Mouse (Mus musculus): ENCODE measurements around the gene Frmd4a. TPM values are rescaled to one million over a fixed set of nuclear protein-coding genes. Genes with fewer than 3 reads are reported as not detected.

The Frmd4a gene
- polyA plus RNA-seq, 1 experiment from 2014 or later: 13.7 TPM

DNA sequence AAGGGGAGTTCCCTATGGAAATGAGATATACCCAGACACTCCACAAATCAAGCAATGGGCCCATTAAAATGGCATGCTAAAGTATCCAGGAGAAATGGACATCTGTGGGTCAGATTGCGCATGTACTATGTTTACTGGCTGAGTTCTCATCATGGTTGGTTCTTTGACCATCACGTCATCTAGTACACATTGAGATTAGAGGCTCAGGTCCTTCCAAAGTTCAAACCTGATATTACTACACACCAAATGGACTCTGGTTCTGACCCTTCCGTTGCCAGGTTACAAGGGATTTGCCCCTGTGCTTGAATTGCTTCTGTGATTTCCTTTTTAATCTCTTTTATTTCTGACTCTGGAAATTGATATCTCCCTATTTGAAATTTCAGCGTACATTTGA lies 137.1 kb downstream of the Frmd4a start:
- Histone ChIP-seq H3K36me3 (ENCODE audit: control insufficient read depth, insufficient read depth, low read length) (no peaks in the 10 kb centered on the region), H3K27me3 (replicated peaks; ENCODE audit: control insufficient read depth, insufficient read depth, low read length) (no peaks in the 10 kb centered on the region), H3K9ac (ENCODE audit: low read depth, low read length) (no peak overlapping the region), H3K4me1 (ENCODE audit: control insufficient read depth, insufficient read depth, low read length) (no peaks in the 10 kb centered on the region; the same call in 1 of the 2 replicates), H3K9me3 (ENCODE audit: control insufficient read depth, low read length) (no peaks in the 10 kb centered on the region), H3K4me2 (ENCODE audit: low read depth, low read length) (no peak overlapping the region), H3K27ac (ENCODE audit: low read length) (no peak overlapping the region), H3K4me3 (ENCODE audit: low read length) (no peak overlapping the region)
- no peak for ATAC-seq
- WGBS: 83% methylated on average over 4 of the region's 4 CpGs

DNA sequence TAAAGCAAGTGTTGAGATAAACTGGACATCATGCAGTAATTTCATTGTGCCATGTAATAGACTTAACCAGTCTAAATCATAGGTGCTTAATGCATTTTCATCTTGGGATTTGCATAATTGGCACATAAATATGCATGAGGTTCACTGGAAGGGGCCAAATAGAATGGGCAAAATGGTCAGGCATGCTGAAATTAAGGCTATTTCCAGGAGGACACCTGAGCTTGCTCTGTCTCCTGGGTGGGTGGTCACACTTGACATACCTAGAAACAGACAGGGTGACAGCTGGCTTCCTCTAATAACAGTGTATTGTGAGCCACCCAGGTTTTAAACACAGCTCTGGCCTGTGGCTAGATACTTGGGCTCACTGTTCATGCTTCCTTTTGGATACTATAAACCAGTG lies 137.9 kb downstream of the Frmd4a start:
- no peak overlapping the region for H3K9ac ChIP-seq (ENCODE audit: low read depth, low read length)
- H3K36me3 ChIP-seq (ENCODE audit: control insufficient read depth, insufficient read depth, low read length): no peaks in the 10 kb centered on the region
- H3K27me3 ChIP-seq (replicated peaks; ENCODE audit: control insufficient read depth, insufficient read depth, low read length): no peaks in the 10 kb centered on the region
- no peaks in the 10 kb centered on the region; the same call in 1 of the 2 replicates for H3K4me1 ChIP-seq (ENCODE audit: control insufficient read depth, insufficient read depth, low read length)
- no peak overlapping the region for H3K27ac ChIP-seq (ENCODE audit: low read length)
- no peak overlapping the region for H3K4me3 ChIP-seq (ENCODE audit: low read length)
- H3K9me3 ChIP-seq (ENCODE audit: control insufficient read depth, low read length): no peaks in the 10 kb centered on the region
- no peak for ATAC-seq
- no peak overlapping the region for H3K4me2 ChIP-seq (ENCODE audit: low read depth, low read length)

DNA sequence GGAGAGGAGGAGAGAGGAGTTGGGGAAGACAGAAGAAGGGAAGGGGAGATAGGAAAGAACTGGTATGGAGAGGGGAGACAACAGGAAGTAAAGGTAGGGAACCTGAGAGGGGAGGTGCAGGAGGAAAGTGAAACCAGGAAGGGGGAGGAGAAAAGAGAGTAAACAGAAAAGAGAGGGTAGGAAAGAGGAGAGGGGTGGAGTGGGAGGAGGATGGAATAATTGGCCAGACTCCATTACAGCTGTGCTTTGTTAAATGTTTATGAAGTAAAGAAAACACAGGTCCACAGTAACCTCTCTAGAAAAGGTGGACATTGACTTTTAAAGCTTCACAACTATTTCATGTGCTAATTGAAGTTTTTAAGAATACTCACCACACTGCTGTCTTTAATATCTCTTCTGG lies 139.0 kb downstream of the Frmd4a start:
- H3K4me2 ChIP-seq (ENCODE audit: low read depth, low read length): no peak overlapping the region
- no peak overlapping the region for H3K4me3 ChIP-seq (ENCODE audit: low read length)
- H3K9me3 ChIP-seq (ENCODE audit: control insufficient read depth, low read length): no peaks in the 10 kb centered on the region
- no peaks in the 10 kb centered on the region; the same call in 1 of the 2 replicates for H3K4me1 ChIP-seq (ENCODE audit: control insufficient read depth, insufficient read depth, low read length)
- no peaks in the 10 kb centered on the region for H3K36me3 ChIP-seq (ENCODE audit: control insufficient read depth, insufficient read depth, low read length)
- no peak for ATAC-seq
- H3K27ac ChIP-seq (ENCODE audit: low read length): no peak overlapping the region
- H3K9ac ChIP-seq (ENCODE audit: low read depth, low read length): no peak overlapping the region
- H3K27me3 ChIP-seq (replicated peaks; ENCODE audit: control insufficient read depth, insufficient read depth, low read length): no peaks in the 10 kb centered on the region

DNA sequence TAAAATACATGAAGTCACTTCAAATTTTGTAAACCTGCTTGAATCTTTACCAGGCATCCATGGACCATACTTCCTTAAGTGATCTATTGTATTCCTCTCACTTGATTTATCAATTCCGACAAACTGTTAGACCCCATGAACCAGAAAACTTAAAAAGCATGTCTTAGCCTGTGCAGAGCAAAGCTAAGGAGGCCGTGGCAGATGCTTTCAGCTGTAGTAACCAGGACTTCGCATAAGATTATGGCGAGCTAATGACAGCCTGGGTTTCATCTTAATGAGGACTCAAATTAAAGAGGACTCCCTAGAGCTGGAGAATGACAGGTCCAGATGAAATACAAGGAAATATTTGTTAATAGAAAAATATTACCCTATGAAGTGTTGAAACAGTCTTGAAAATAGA lies 139.9 kb downstream of the Frmd4a start:
- 69% methylated on average over 4 of the region's 4 CpGs for WGBS
- Histone ChIP-seq H3K27ac (ENCODE audit: low read length) (no peak overlapping the region), H3K27me3 (replicated peaks; ENCODE audit: control insufficient read depth, insufficient read depth, low read length) (no peaks in the 10 kb centered on the region), H3K4me2 (ENCODE audit: low read depth, low read length) (no peak overlapping the region), H3K9ac (ENCODE audit: low read depth, low read length) (no peak overlapping the region), H3K36me3 (ENCODE audit: control insufficient read depth, insufficient read depth, low read length) (no peaks in the 10 kb centered on the region), H3K9me3 (ENCODE audit: control insufficient read depth, low read length) (no peaks in the 10 kb centered on the region), H3K4me3 (ENCODE audit: low read length) (no peak overlapping the region), H3K4me1 (ENCODE audit: control insufficient read depth, insufficient read depth, low read length) (no peaks in the 10 kb centered on the region; the same call in 1 of the 2 replicates)
- ATAC-seq: no peak

DNA sequence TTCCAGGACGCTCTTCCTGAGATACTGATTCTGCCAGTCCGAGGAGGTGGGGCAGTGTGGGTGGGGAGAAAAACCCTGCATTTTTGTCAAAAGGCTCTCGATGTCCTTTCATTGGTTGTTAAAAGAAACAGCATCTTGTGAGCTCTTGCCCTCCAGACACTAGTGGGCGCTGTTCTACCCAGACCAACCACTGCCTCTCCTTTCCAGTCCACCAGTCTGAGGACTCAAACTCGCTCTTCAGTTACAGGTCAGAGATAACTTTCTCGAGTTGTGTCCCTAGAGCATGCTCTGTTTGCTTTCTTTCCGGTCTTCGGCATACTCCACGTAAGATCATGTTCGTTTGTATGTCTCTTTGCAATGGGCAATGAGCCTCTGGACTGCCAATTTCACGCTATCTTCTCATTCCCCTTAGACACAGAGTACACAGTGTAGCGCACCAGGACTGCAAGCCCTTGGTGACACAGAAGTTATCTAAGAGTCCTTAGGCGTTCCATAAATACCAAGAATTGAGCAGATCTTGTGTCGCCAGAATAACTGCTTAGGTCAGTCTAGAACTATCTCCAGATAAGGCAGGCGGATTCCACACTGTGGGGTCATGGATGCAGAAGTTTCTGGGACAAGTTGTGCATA lies 142.2 kb downstream of the Frmd4a start:
- H3K4me3 ChIP-seq (ENCODE audit: low read length): no peak overlapping the region
- H3K9ac ChIP-seq (ENCODE audit: low read depth, low read length): no peak overlapping the region
- 79% methylated on average over 15 of the region's 15 CpGs for WGBS
- H3K27me3 ChIP-seq (replicated peaks; ENCODE audit: control insufficient read depth, insufficient read depth, low read length): no peaks in the 10 kb centered on the region
- no peak for ATAC-seq
- no peak overlapping the region for H3K27ac ChIP-seq (ENCODE audit: low read length)
- H3K9me3 ChIP-seq (ENCODE audit: control insufficient read depth, low read length): no peaks in the 10 kb centered on the region
- H3K4me1 ChIP-seq (ENCODE audit: control insufficient read depth, insufficient read depth, low read length): no peaks in the 10 kb centered on the region
- no peaks in the 10 kb centered on the region for H3K36me3 ChIP-seq (ENCODE audit: control insufficient read depth, insufficient read depth, low read length)
- no peak overlapping the region for H3K4me2 ChIP-seq (ENCODE audit: low read depth, low read length)

DNA sequence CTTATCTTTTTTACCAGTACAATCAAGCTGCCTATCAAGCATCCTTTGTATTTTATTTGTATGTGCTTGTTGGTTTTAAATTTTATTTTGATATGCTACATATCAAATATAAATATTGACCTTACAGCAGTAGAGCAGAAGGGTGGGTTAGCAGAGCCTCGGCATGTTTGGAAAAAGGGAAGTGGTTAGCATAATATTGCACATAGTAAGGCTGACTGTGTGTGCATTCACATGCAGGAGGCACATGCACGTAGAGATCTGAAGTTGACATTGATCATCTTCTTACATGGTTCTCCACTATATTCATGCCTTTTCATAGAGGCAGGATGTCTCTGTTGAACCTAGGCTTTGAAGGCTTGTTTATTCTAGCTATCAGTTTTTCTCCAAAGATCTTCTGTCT lies 148.7 kb downstream of the Frmd4a start:
- no peak for ATAC-seq
- WGBS: 71% methylated on average over 2 of the region's 2 CpGs

DNA sequence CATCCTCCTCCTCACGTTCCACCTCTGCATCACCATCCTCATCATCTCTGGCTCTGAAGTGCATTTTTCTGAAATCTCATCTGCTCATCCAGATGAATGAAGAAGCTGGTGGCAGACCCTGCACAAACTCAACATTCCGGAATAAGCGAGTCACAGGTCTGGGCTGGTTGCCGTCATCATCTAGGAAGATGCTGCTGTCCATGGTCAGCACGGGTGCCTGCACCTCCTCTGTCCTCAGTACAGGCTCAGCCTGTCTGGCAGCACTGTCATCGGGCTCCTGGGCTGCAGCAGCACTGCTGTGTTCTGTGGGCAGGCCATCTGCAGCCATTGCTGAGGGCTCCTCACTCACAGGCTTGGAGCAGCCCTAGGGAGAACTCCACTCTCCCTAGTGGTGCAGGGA lies 149.6 kb downstream of the Frmd4a start:
- no peak overlapping the region for H3K4me3 ChIP-seq (ENCODE audit: low read length)
- H3K9ac ChIP-seq (ENCODE audit: low read depth, low read length): no peak overlapping the region
- ATAC-seq: no peak
- WGBS: 84% methylated on average over 6 of the region's 6 CpGs
- H3K4me1 ChIP-seq (ENCODE audit: control insufficient read depth, insufficient read depth, low read length): no peaks in the 10 kb centered on the region
- H3K27me3 ChIP-seq (replicated peaks; ENCODE audit: control insufficient read depth, insufficient read depth, low read length): no peaks in the 10 kb centered on the region
- no peaks in the 10 kb centered on the region for H3K9me3 ChIP-seq (ENCODE audit: control insufficient read depth, low read length)
- H3K27ac ChIP-seq (ENCODE audit: low read length): no peak overlapping the region
- no peaks in the 10 kb centered on the region for H3K36me3 ChIP-seq (ENCODE audit: control insufficient read depth, insufficient read depth, low read length)
- no peak overlapping the region for H3K4me2 ChIP-seq (ENCODE audit: low read depth, low read length)

More for the DNA sequence above, 148.7 kb downstream of the Frmd4a start:
- H3K36me3 ChIP-seq (ENCODE audit: control insufficient read depth, insufficient read depth, low read length): no peaks in the 10 kb centered on the region
- H3K4me2 ChIP-seq (ENCODE audit: low read depth, low read length): no peak overlapping the region
- H3K27ac ChIP-seq (ENCODE audit: low read length): no peak overlapping the region
- no peaks in the 10 kb centered on the region for H3K9me3 ChIP-seq (ENCODE audit: control insufficient read depth, low read length)
- no peaks in the 10 kb centered on the region for H3K27me3 ChIP-seq (replicated peaks; ENCODE audit: control insufficient read depth, insufficient read depth, low read length)
- no peaks in the 10 kb centered on the region for H3K4me1 ChIP-seq (ENCODE audit: control insufficient read depth, insufficient read depth, low read length)
- H3K4me3 ChIP-seq (ENCODE audit: low read length): no peak overlapping the region
- no peak overlapping the region for H3K9ac ChIP-seq (ENCODE audit: low read depth, low read length)

DNA sequence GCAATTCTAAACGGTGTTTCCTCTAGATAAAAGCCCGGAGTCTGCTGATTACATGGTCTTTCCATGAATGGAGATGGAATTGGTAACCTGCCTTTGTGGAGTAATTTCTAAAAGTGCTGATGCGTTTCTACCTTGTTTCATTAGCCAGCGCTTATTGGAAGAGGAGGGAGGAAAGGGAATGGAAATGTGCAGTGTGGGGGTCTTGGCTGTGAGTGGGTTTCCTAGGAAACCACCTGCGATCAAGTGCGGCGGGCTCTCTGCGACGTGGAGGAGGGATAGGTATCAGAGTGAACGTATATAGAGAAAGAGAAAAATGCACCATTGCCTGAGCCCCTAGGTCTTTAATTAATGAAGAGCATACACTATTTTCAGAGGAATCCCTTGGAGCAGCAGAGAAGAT lies 152.2 kb downstream of the Frmd4a start:
- Histone ChIP-seq H3K27ac (ENCODE audit: low read length) (no peak overlapping the region), H3K4me1 (ENCODE audit: control insufficient read depth, insufficient read depth, low read length) (no peaks in the 10 kb centered on the region), H3K27me3 (replicated peaks; ENCODE audit: control insufficient read depth, insufficient read depth, low read length) (no peaks in the 10 kb centered on the region), H3K4me3 (ENCODE audit: low read length) (no peak overlapping the region), H3K9ac (ENCODE audit: low read depth, low read length) (no peak overlapping the region), H3K36me3 (ENCODE audit: control insufficient read depth, insufficient read depth, low read length) (no peaks in the 10 kb centered on the region), H3K9me3 (ENCODE audit: control insufficient read depth, low read length) (no peaks in the 10 kb centered on the region), H3K4me2 (ENCODE audit: low read depth, low read length) (no peak overlapping the region)
- no peak for ATAC-seq
- 76% methylated on average over 10 of the region's 10 CpGs for WGBS

DNA sequence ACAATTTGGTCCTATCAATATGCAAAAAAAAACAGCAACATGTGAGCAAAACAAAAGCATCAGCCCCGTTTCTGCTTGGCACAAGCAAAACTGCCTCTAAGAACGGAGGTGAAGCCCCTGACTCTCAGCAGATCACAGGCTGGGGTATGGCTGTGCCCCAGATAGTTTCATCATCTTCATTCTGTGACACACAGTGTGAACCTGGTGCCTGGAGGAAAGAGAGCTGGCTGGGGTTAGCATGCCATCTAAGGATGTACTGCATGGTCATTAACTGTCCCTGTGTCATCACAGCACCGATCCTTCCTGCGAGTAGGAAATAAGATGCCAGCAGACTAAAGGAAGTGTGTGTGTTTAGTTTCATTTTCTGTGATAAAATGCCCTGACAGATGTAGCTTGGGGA lies 152.7 kb downstream of the Frmd4a start:
- H3K4me2 ChIP-seq (ENCODE audit: low read depth, low read length): no peak overlapping the region
- H3K9ac ChIP-seq (ENCODE audit: low read depth, low read length): no peak overlapping the region
- H3K9me3 ChIP-seq (ENCODE audit: control insufficient read depth, low read length): no peaks in the 10 kb centered on the region
- no peaks in the 10 kb centered on the region for H3K27me3 ChIP-seq (replicated peaks; ENCODE audit: control insufficient read depth, insufficient read depth, low read length)
- WGBS: 80% methylated on average over 4 of the region's 4 CpGs
- no peak for ATAC-seq
- H3K4me1 ChIP-seq (ENCODE audit: control insufficient read depth, insufficient read depth, low read length): no peaks in the 10 kb centered on the region
- no peak overlapping the region for H3K4me3 ChIP-seq (ENCODE audit: low read length)
- H3K27ac ChIP-seq (ENCODE audit: low read length): no peak overlapping the region
- H3K36me3 ChIP-seq (ENCODE audit: control insufficient read depth, insufficient read depth, low read length): no peaks in the 10 kb centered on the region

DNA sequence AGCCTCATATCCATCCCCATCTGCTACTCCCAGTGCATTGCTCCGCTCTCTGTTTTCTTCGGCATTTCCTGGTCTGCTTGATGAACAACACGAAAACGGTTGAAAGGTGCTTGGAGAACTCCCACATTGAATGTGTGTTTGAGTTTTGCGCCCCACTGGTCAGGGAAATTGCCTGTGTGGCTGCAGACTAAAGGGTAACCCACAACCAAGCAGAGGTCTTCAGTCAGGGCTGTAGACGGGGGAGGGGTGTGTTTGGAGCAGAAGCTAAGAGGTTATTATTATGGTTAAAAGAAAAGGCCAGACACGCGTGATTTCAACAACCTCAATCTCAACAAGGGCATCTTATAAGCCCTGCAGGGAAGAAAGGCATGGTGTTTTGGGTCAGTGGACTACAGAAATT lies 167.5 kb downstream of the Frmd4a start:
- Histone ChIP-seq H3K4me1 (ENCODE audit: control insufficient read depth, insufficient read depth, low read length) (no peaks in the 10 kb centered on the region), H3K9ac (ENCODE audit: low read depth, low read length) (no peak overlapping the region), H3K9me3 (ENCODE audit: control insufficient read depth, low read length) (no peaks in the 10 kb centered on the region), H3K4me2 (ENCODE audit: low read depth, low read length) (no peak overlapping the region), H3K27me3 (replicated peaks; ENCODE audit: control insufficient read depth, insufficient read depth, low read length) (no peaks in the 10 kb centered on the region), H3K27ac (ENCODE audit: low read length) (no peak overlapping the region), H3K4me3 (ENCODE audit: low read length) (no peak overlapping the region), H3K36me3 (ENCODE audit: control insufficient read depth, insufficient read depth, low read length) (no peaks in the 10 kb centered on the region)
- 84% methylated on average over 8 of the region's 8 CpGs for WGBS
- ATAC-seq: no peak

Measured in intestine, embryonic 16.5 days (tissue).